In genomic region chr11:52740466-52740865, GRCm38 (mm10) we compare ENCODE assay signal across 14 mouse cellular contexts.
"Had no signal": no experiment of that assay in that cellular context is flagged by ENCODE, and none has a peak within 500 bp of the region (broad histone marks: within the 10 kb centered on the region; RNA-seq: fewer than 3 reads in every experiment).

No protein-coding gene starts in this region.

- DNase-seq: kidney, postnatal 10 days; kidney, postnatal 36 days; layer of hippocampus, postnatal 36 days; liver; lung, adult 18-20 months; lung, postnatal 10 days; lung, postnatal 36 days; midbrain, embryonic 14.5 days; right cerebral cortex, adult 18-20 months; right cerebral cortex, postnatal 14 days; right cerebral cortex, postnatal 4 days; thymus, adult 2 months; thymus, postnatal 14 days; thymus, postnatal 4 days had no signal
